Mouse (Mus musculus) hindbrain, postnatal 0 days (tissue): ENCODE results near the gene Lin54. TPM values are rescaled to one million over a fixed set of nuclear protein-coding genes. Genes with fewer than 3 reads are reported as not detected.

Experiments used
- ATAC-seq: fragments of 200-750 bp; cut with Nextera tagmentation; 2 replicates; pipeline ENCODE4 v1.8.0; 2017; ENCODE audit warnings: mild to moderate bottlenecking, moderate TSS enrichment, moderate library complexity
- DNase-seq: peaks from one replicate; pipeline ENCODE4 v3.0.0-alpha.2; 2015; ENCODE audit warnings: low spot score
- H3K27ac ChIP-seq: fragments of 300-500 bp; sonication (generic); 2 replicates; pipeline ENCODE4 v1.5.1; 2014; ENCODE audit warnings: mild to moderate bottlenecking
- H3K27me3 ChIP-seq: fragments of 300-500 bp; sonication (generic); 2 replicates; pipeline ENCODE4 v1.6.1; 2014; ENCODE audit warnings: low read length, mixed read lengths; ENCODE audit not compliant: insufficient read depth
- H3K36me3 ChIP-seq: fragments of 300-500 bp; sonication (generic); 2 replicates; pipeline ENCODE4 v1.6.1; 2014; ENCODE audit warnings: low read length, mixed read lengths; ENCODE audit not compliant: insufficient read depth
- H3K4me1 ChIP-seq: fragments of 300-500 bp; sonication (generic); 2 replicates; pipeline ENCODE4 v1.6.1; 2014; ENCODE audit warnings: antibody characterized with exemption, low read length, mixed read lengths; ENCODE audit not compliant: insufficient read depth
- H3K4me2 ChIP-seq: fragments of 300-500 bp; sonication (generic); 2 replicates; pipeline ENCODE4 v1.6.1; 2014; ENCODE audit warnings: low read depth, mild to moderate bottlenecking, low read length, moderate library complexity, mixed read lengths
- H3K4me3 ChIP-seq: fragments of 300-500 bp; sonication (generic); 2 replicates; pipeline ENCODE4 v1.5.1; 2014; ENCODE audit warnings: low read length
- H3K9ac ChIP-seq: fragments of 300-500 bp; sonication (generic); replicated peaks from 2 replicates; pipeline ENCODE4 v1.6.1; 2014; ENCODE audit warnings: mild to moderate bottlenecking, low read length, moderate library complexity, mixed read lengths
- H3K9me3 ChIP-seq: fragments of 300-500 bp; sonication (generic); 2 replicates; pipeline ENCODE4 v1.6.1; 2016; ENCODE audit warnings: low read length, mixed read lengths
- CTCF ChIP-seq: IDR thresholded peaks from 2 replicates; pipeline ENCODE4 v1.5.1; 2016; ENCODE audit warnings: antibody characterized with exemption, control low read depth, low read depth
- WGBS: fragments of 180-500 bp; shearing (Covaris S2); extraction: QIAGEN DNeasy Blood & Tissue Kit; methylation state at CpG from one replicate; pipeline ENCODE4 v1.1.7; 2014; 5-methylcytosine and 5-hydroxymethylcytosine counted together
- polyA plus RNA-seq: library from polyadenylated mRNA; unstranded; fragments of >200 nt; fragmentation: Nextera tagmentation; extraction: Ambion mirVana; gene quantifications from 2 replicates; pipeline ENCODE4 v1.2.1, GENCODE M21; 2015
- total RNA-seq: library from RNA; depleted of rRNA; stranded (reverse); fragments of >200 nt; gene quantifications from 2 replicates; pipeline ENCODE4 v1.2.3, GENCODE M21; 2014

The Lin54 gene
- total and polyA plus RNA-seq, 2 experiments from 2014 or later, result 6.7 to 13.9 TPM

- Histone ChIP-seq H3K4me2 (peak within 1 kb of the TSS; percentile 64), H3K9ac (peak within 1 kb of the TSS; percentile 74), H3K4me1 (peaks cover 11% of the 10 kb centered on the region; the same call in 1 of the 2 replicates), H3K4me3 (peak within 1 kb of the TSS; percentile 93), H3K27me3 (no peaks in the 10 kb centered on the region), H3K27ac (peak within 1 kb of the TSS; percentile 86), H3K36me3 (peaks cover 23% of the 10 kb centered on the region), H3K9me3 (no peaks in the 10 kb centered on the region)
- DNase-seq (peak; percentile 98), ATAC-seq (peak; percentile 99)
- TF ChIP-seq CTCF, result no peak; the same call in 1 of the 2 replicates
- WGBS, result under 1% methylated on average over 81 of the region's 82 CpGs
These were observed 84.5 kb downstream of the Lin54 start, which contains the start of gene Sec31a for GRCm38 (mm10) chr5:100415761-100416590. Gene Sec31a, minus strand, starts transcription at chr5:100416234.

GRCm38 (mm10) chr5:100414474-100415196, 85.8 kb downstream of the Lin54 start:
- H3K27me3 ChIP-seq, result no peaks in the 10 kb centered on the region
- H3K9me3 ChIP-seq, result no peaks in the 10 kb centered on the region
- DNase-seq (no peak), ATAC-seq (no peak)
- peaks cover 11% of the 10 kb centered on the region; the same call in 1 of the 2 replicates for H3K4me1 ChIP-seq
- no peak overlapping the region for H3K27ac ChIP-seq
- peaks cover 13% of the 10 kb centered on the region for H3K36me3 ChIP-seq
- H3K4me3 ChIP-seq, result peak overlapping the region; percentile 93
- H3K9ac ChIP-seq, result 0 out of 2 replicates have a peak overlapping the region, but pooled peaks have one; percentile 13
- peak overlapping the region; percentile 64 for H3K4me2 ChIP-seq
- WGBS, result 70% methylated on average over 11 of the region's 11 CpGs
- TF ChIP-seq CTCF, result no peak

GRCm38 (mm10) chr5:100412886-100413285, 87.6 kb downstream of the Lin54 start:
- H3K27ac ChIP-seq, result no peak overlapping the region
- no peak for TF ChIP-seq CTCF
- H3K9me3 ChIP-seq, result no peaks in the 10 kb centered on the region
- DNase-seq (no peak), ATAC-seq (no peak)
- no peaks in the 10 kb centered on the region for H3K27me3 ChIP-seq
- H3K36me3 ChIP-seq, result no peaks in the 10 kb centered on the region
- 89% methylated on average over 3 of the region's 3 CpGs for WGBS
- H3K9ac ChIP-seq, result no peak overlapping the region
- H3K4me1 ChIP-seq, result peaks cover 11% of the 10 kb centered on the region; the same call in 1 of the 2 replicates
- no peak overlapping the region for H3K4me2 ChIP-seq
- H3K4me3 ChIP-seq, result no peak overlapping the region

- Histone ChIP-seq H3K9ac (no peak overlapping the region), H3K4me3 (no peak overlapping the region), H3K27me3 (no peaks in the 10 kb centered on the region), H3K4me2 (no peak overlapping the region), H3K27ac (no peak overlapping the region), H3K9me3 (no peaks in the 10 kb centered on the region), H3K4me1 (peaks cover 11% of the 10 kb centered on the region; the same call in 1 of the 2 replicates), H3K36me3 (peaks cover 4% of the 10 kb centered on the region; the same call in 1 of the 2 replicates)
- no peak for TF ChIP-seq CTCF
- WGBS, result 91% methylated on average over 5 of the region's 5 CpGs
- no peak for ATAC-seq
- DNase-seq, result no peak
These were observed 90.2 kb downstream of the Lin54 start for GRCm38 (mm10) chr5:100410281-100410680.

GRCm38 (mm10) chr5:100408485-100408884, 92.0 kb downstream of the Lin54 start:
- 77% methylated on average over 5 of the region's 5 CpGs for WGBS
- no peaks in the 10 kb centered on the region for H3K27me3 ChIP-seq
- TF ChIP-seq CTCF, result no peak
- H3K36me3 ChIP-seq, result peaks cover 17% of the 10 kb centered on the region
- H3K9ac ChIP-seq, result no peak overlapping the region
- DNase-seq, result no peak
- no peaks in the 10 kb centered on the region for H3K4me1 ChIP-seq
- no peak overlapping the region for H3K4me3 ChIP-seq
- H3K4me2 ChIP-seq, result no peak overlapping the region
- no peaks in the 10 kb centered on the region for H3K9me3 ChIP-seq
- H3K27ac ChIP-seq, result no peak overlapping the region
- no peak for ATAC-seq

- H3K27me3 ChIP-seq, result no peaks in the 10 kb centered on the region
- no peak overlapping the region for H3K9ac ChIP-seq
- DNase-seq (no peak), ATAC-seq (no peak)
- WGBS, result 94% methylated on average over 3 of the region's 3 CpGs
- H3K4me2 ChIP-seq, result no peak overlapping the region
- H3K4me3 ChIP-seq, result no peak overlapping the region
- no peaks in the 10 kb centered on the region for H3K9me3 ChIP-seq
- peaks cover 60% of the 10 kb centered on the region for H3K36me3 ChIP-seq
- TF ChIP-seq CTCF, result no peak
- H3K27ac ChIP-seq, result no peak overlapping the region
- H3K4me1 ChIP-seq, result no peaks in the 10 kb centered on the region
These were observed 103.7 kb downstream of the Lin54 start for GRCm38 (mm10) chr5:100396753-100397152.
